Mouse (Mus musculus) CH12.LX (cell line): Measurements from ENCODE around the gene E130114P18Rik. TPM values are rescaled to one million over a fixed set of nuclear protein-coding genes. Genes with fewer than 3 reads are reported as not detected.

Experiments
- DNase-seq: peaks from one replicate; pipeline ENCODE4 v3.0.0-alpha.2; 2013; ENCODE audit errors: extremely low read depth
- H3K27ac ChIP-seq: 2 replicates; pipeline ENCODE4 v1.5.1; 2012; ENCODE audit warnings: low read depth, mild to moderate bottlenecking, control low read depth, moderate library complexity; ENCODE audit not compliant: insufficient read depth
- H3K27me3 ChIP-seq: replicated peaks from 2 replicates; pipeline ENCODE3; 2012; ENCODE audit warnings: inconsistent platforms
- H3K36me3 ChIP-seq, 2 experiments: replicated peaks in 1 of 2; 2 replicates each; pipeline versions ENCODE3 to v1.6.1; 2012; ENCODE audit warnings: inconsistent platforms in 1 of 2, low read length in 1 of 2, mild to moderate bottlenecking in 1 of 2, mixed read lengths in 1 of 2, moderate library complexity in 1 of 2; ENCODE audit not compliant: control insufficient read depth in 1 of 2, insufficient read depth in 1 of 2
- H3K4me1 ChIP-seq, 2 experiments: 2 replicates each; pipeline ENCODE4 v1.6.1; 2012; ENCODE audit warnings: inconsistent platforms in 1 of 2, moderate library complexity in 1 of 2; ENCODE audit not compliant: insufficient read depth in 2 of 2, control insufficient read depth in 1 of 2
- H3K4me2 ChIP-seq: 2 replicates; pipeline ENCODE4 v1.6.1; 2012; ENCODE audit warnings: low read depth, mild to moderate bottlenecking, control low read depth; ENCODE audit not compliant: poor library complexity, insufficient read depth, severe bottlenecking
- H3K4me3 ChIP-seq, 3 experiments: fragments of 150-350 bp in 1 of 3; sonication (generic) in 1 of 3; replicated peaks in 1 of 3; 2 replicates each; pipeline versions ENCODE3 to v1.5.1; 2011 to 2012; ENCODE audit warnings: low read depth in 2 of 3, low read length in 2 of 3, mild to moderate bottlenecking in 2 of 3, moderate library complexity in 2 of 3, control low read depth in 1 of 3, improper control_type of control experiment in 1 of 3, inconsistent platforms in 1 of 3, mixed read lengths in 1 of 3; ENCODE audit not compliant: poor library complexity in 1 of 3
- H3K79me2 ChIP-seq: replicated peaks from 2 replicates; pipeline ENCODE4 v1.6.1; 2012; ENCODE audit warnings: mild to moderate bottlenecking, moderate library complexity; ENCODE audit not compliant: control insufficient read depth, poor library complexity, insufficient read depth, severe bottlenecking; ENCODE audit errors: extremely low read depth
- H3K9ac ChIP-seq: 2 replicates; pipeline ENCODE4 v1.6.1; 2012; ENCODE audit warnings: low read depth, mild to moderate bottlenecking, control low read depth, moderate library complexity; ENCODE audit not compliant: insufficient read depth
- H3K9me3 ChIP-seq: replicated peaks from 2 replicates; pipeline ENCODE3; 2012; ENCODE audit warnings: low read length, inconsistent platforms, mixed read lengths
- BHLHE40 ChIP-seq: IDR thresholded peaks from 2 replicates; pipeline ENCODE4 v1.6.1; 2011; ENCODE audit warnings: mild to moderate bottlenecking, low read depth, low read length, improper control_type of control experiment
- CHD2 ChIP-seq: IDR thresholded peaks from 2 replicates; pipeline ENCODE4 v1.6.1; 2011; ENCODE audit warnings: low read length, improper control_type of control experiment
- E2F4 ChIP-seq: IDR thresholded peaks from 2 replicates; pipeline ENCODE4 v1.6.1; 2011; ENCODE audit warnings: low read depth, low read length, improper control_type of control experiment; ENCODE audit not compliant: insufficient replicate concordance
- ELF1 ChIP-seq: IDR thresholded peaks from 2 replicates; pipeline ENCODE4 v1.6.1; 2014; ENCODE audit warnings: low read depth, mild to moderate bottlenecking, inconsistent platforms, low read length, improper control_type of control experiment
- HCFC1 ChIP-seq: IDR thresholded peaks from 2 replicates; pipeline ENCODE4 v1.6.1; 2012; ENCODE audit warnings: low read depth, mild to moderate bottlenecking, inconsistent platforms, low read length, improper control_type of control experiment
- IRF4 ChIP-seq: IDR thresholded peaks from 2 replicates; pipeline ENCODE4 v1.6.1; 2014; ENCODE audit warnings: low read depth, mild to moderate bottlenecking, inconsistent platforms, low read length, improper control_type of control experiment
- MAFK ChIP-seq: IDR thresholded peaks from 2 replicates; pipeline ENCODE4 v1.6.1; 2011; ENCODE audit warnings: low read length, improper control_type of control experiment; ENCODE audit not compliant: insufficient replicate concordance
- MAX ChIP-seq: IDR thresholded peaks from 2 replicates; pipeline ENCODE4 v1.6.1; 2011; ENCODE audit warnings: low read length, improper control_type of control experiment
- MAZ ChIP-seq: IDR thresholded peaks from 2 replicates; pipeline ENCODE4 v1.6.1; 2012; ENCODE audit warnings: low read depth, mild to moderate bottlenecking, inconsistent platforms, low read length, improper control_type of control experiment, moderate library complexity
- MXI1 ChIP-seq: IDR thresholded peaks from 2 replicates; pipeline ENCODE4 v1.6.1; 2011; ENCODE audit warnings: mild to moderate bottlenecking, low read depth, low read length, improper control_type of control experiment
- MYC ChIP-seq: IDR thresholded peaks from 2 replicates; pipeline ENCODE4 v1.6.1; 2011; ENCODE audit warnings: low read depth, mild to moderate bottlenecking, improper control_type of control experiment, low read length
- NRF1 ChIP-seq: IDR thresholded peaks from 2 replicates; pipeline ENCODE4 v1.6.1; 2014; ENCODE audit warnings: low read depth, mild to moderate bottlenecking, inconsistent platforms, low read length, improper control_type of control experiment, moderate library complexity
- POLR2A ChIP-seq: IDR thresholded peaks from 2 replicates; pipeline ENCODE4 v1.6.1; 2011; ENCODE audit warnings: low read depth, mild to moderate bottlenecking, improper control_type of control experiment, low read length
- POLR2AphosphoS2 ChIP-seq: IDR thresholded peaks from 2 replicates; pipeline ENCODE4 v1.6.1; 2011; ENCODE audit warnings: low read depth, low read length, improper control_type of control experiment
- RAD21 ChIP-seq: IDR thresholded peaks from 2 replicates; pipeline ENCODE4 v1.6.1; 2011; ENCODE audit warnings: low read depth, mild to moderate bottlenecking, low read length, improper control_type of control experiment, moderate library complexity
- UBTF ChIP-seq: IDR thresholded peaks from 2 replicates; pipeline ENCODE4 v1.6.1; 2012; ENCODE audit warnings: low read depth, mild to moderate bottlenecking, inconsistent platforms, low read length, improper control_type of control experiment, moderate library complexity
- USF2 ChIP-seq: conservative IDR thresholded peaks from 2 replicates; pipeline ENCODE4 v1.6.1; 2011; ENCODE audit warnings: low read depth, low read length, improper control_type of control experiment
- ZKSCAN1 ChIP-seq: IDR thresholded peaks from 2 replicates; pipeline ENCODE4 v1.6.1; 2012; ENCODE audit warnings: low read depth, inconsistent platforms, low read length, improper control_type of control experiment, borderline replicate concordance
- ZMIZ1 ChIP-seq: IDR thresholded peaks from 2 replicates; pipeline ENCODE4 v1.6.1; 2012; ENCODE audit warnings: low read depth, mild to moderate bottlenecking, inconsistent platforms, low read length, improper control_type of control experiment
- ZNF384 ChIP-seq: IDR thresholded peaks from 2 replicates; pipeline ENCODE4 v1.6.1; 2012; ENCODE audit warnings: low read depth, low read length, improper control_type of control experiment, inconsistent platforms
- dilution Hi-C: fragments of 300-500 bp; cut with MboI; formaldehyde crosslinking; loops from 2 replicates; pipeline ENCODE4 v1.14.3; 2020; ENCODE audit warnings: low sequenced_read_pairs; ENCODE audit not compliant: extremely low pct_unique_long_range_greater_than_20kb, extremely low pct_ligation_motif_present
- in situ Hi-C: fragments of 300-500 bp; cut with MboI; formaldehyde crosslinking; loops from 3 replicates; pipeline ENCODE4 v1.14.3; 2019; ENCODE audit warnings: low sequenced_read_pairs, low pct_ligation_motif_present, low pct_unique_long_range_greater_than_20kb, mixed read lengths
- polyA plus RNA-seq: library from polyadenylated mRNA; unstranded; fragments of >175 nt; gene quantifications from 2 replicates; pipeline ENCODE4 v1.2.1, GENCODE M21; 2012; ENCODE audit warnings: low read depth; ENCODE audit not compliant: insufficient read length
- total RNA-seq, 2 experiments: library from RNA; depleted of rRNA; stranded (reverse); fragments of 300-350 nt in 1 of 2; fragments of >200 nt in 1 of 2; gene quantifications; 2 replicates each; pipeline ENCODE4 v1.2.3; 2012 to 2014

Gene E130114P18Rik
- total and polyA plus RNA-seq, 3 experiments = not detected

DNA sequence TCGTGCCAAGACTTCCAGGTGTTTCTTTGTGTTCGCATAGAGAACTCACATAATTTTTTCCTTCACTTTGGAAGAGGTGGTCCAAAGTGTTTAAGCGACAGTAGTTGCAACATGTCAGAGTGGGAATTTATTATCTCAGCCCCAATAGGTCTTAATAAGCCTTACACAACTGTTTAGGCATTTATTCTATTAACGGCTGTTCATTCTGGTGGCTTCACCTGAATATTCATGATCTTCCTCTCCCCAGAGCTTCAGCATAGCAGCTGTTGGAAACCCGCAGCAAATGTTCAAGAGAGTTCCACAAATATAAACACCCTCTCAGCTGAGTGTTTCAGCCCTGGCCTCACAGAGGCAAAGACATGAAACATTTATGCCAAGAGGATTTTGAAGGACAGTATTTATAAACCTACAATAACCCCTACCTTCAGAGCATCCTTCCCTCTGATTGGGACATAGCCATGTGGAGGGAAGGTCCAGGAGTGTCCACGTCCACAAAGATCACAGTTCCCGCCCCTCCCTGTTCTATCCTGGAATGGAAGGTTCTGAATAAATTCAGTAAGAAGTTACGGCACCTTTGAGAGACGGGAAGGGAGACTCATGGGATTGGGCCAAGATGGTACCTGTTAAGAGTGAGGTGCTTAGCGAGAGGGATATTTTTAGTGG, 116.1 kb downstream of the E130114P18Rik start:
- H3K4me2 ChIP-seq = no peak overlapping the region
- H3K27ac ChIP-seq = no peak overlapping the region
- peaks cover 70% of the 10 kb centered on the region for H3K9me3 ChIP-seq
- in situ Hi-C loops (no loop called here), dilution Hi-C loops (no loop called here)
- no peaks in the 10 kb centered on the region for H3K27me3 ChIP-seq
- H3K9ac ChIP-seq = no peak overlapping the region
- DNase-seq = no peak
- H3K36me3 ChIP-seq = no peaks in the 10 kb centered on the region
- no peak for TF ChIP-seq ELF1
- no peak for TF ChIP-seq CHD2
- TF ChIP-seq UBTF = no peak
- no peak for TF ChIP-seq MYC
- TF ChIP-seq MAFK = no peak
- no peak for TF ChIP-seq IRF4
- TF ChIP-seq E2F4 = no peak
- no peak for TF ChIP-seq BHLHE40
- TF ChIP-seq RAD21 = no peak
- no peak for TF ChIP-seq HCFC1
- TF ChIP-seq USF2 = no peak
- TF ChIP-seq NRF1 = no peak
- TF ChIP-seq POLR2A = no peak
- no peak for TF ChIP-seq ZMIZ1
- H3K79me2 ChIP-seq = no peaks in the 10 kb centered on the region
- H3K4me3 ChIP-seq = no peak overlapping the region
- H3K4me1 ChIP-seq = no peaks in the 10 kb centered on the region

DNA sequence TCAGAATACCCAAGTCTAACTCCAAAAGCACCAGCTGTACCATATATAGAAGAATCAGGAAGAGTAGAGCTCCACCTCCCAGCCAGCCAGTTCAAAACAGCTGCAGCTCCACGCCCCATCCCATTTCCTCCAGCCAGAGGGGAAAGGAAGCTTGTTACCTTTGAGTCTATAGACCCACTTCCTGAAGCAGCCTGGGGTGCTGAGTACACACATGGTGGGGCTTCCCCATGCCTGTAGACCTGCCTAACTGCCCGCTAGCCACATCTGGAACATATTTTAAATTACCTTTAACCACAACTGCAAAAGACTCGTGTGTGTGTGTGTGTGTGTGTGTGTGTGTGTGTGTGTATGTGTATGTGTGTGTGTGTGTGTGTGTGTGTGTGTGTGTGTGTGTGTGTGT, 120.3 kb downstream of the E130114P18Rik start:
- Histone ChIP-seq H3K4me2 (no peak overlapping the region), H3K79me2 (no peaks in the 10 kb centered on the region), H3K4me3 (no peak overlapping the region), H3K9me3 (peaks cover 66% of the 10 kb centered on the region), H3K4me1 (no peaks in the 10 kb centered on the region), H3K9ac (no peak overlapping the region), H3K36me3 (no peaks in the 10 kb centered on the region), H3K27me3 (no peaks in the 10 kb centered on the region), H3K27ac (no peak overlapping the region)
- dilution Hi-C loops = no loop called here
- TF ChIP-seq MYC = no peak
- TF ChIP-seq MXI1 = no peak
- TF ChIP-seq UBTF = no peak
- TF ChIP-seq POLR2AphosphoS2 = no peak
- no peak for TF ChIP-seq MAZ
- no peak for TF ChIP-seq MAFK
- TF ChIP-seq MAX = no peak
- no peak for TF ChIP-seq ZKSCAN1
- no peak for TF ChIP-seq ZNF384
- no peak for DNase-seq
- in situ Hi-C loops = no loop called here
